Mouse (Mus musculus) erythroblast, embryonic 14.5 days (primary cell): ENCODE data around the gene Mmab.

Experiments used
- GATA1 ChIP-seq: IDR thresholded peaks from 2 replicates; pipeline ENCODE4 v1.6.1; 2012; ENCODE audit warnings: low read length, inconsistent platforms, mixed read lengths
- TAL1 ChIP-seq: IDR thresholded peaks from 3 replicates; pipeline ENCODE4 v1.6.1; 2012; ENCODE audit warnings: low read length, inconsistent platforms, mixed read lengths

DNA sequence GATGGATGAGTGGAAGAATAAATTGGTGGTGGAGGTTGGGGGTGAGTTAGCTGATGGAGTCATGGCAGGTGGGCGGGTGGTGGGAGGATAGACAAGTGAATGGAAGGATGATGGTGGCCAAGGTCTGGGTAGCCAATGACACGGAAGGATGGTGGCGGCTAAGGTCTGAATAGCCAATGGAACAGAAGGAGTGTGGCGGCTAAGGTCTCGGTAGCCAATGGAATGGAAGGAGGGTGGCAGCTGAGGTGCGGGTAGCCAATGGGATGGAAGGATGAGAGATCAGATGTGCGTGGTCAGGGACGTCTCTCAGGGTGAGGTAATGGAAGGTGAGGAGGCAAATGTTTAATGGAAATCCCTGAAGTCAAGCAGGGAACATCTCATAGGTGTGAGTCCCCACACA lies 46.4 kb upstream of the Mmab start:
- TF ChIP-seq TAL1 (no peak), GATA1 (no peak)
